Mouse (Mus musculus) intestine, embryonic 14.5 days (tissue): ENCODE measurements around the gene Slc17a2. TPM values are rescaled to one million over a fixed set of nuclear protein-coding genes. Genes with fewer than 3 reads are reported as not detected.

Experiments
- ATAC-seq: fragments of 200-750 bp; cut with Nextera tagmentation; replicated peaks from 2 replicates; pipeline ENCODE4 v1.8.0; 2017; ENCODE audit warnings: low read depth, moderate number of reproducible peaks, moderate TSS enrichment, moderate library complexity; ENCODE audit not compliant: low FRiP score, low TSS enrichment
- DNase-seq: peaks from one replicate; pipeline ENCODE4 v3.0.0-alpha.2; 2018; ENCODE audit warnings: low spot score
- H3K27ac ChIP-seq: fragments of 300-500 bp; sonication (generic); 2 replicates; pipeline ENCODE4 v1.5.1; 2014; ENCODE audit warnings: low read depth, mild to moderate bottlenecking, control low read depth
- H3K27me3 ChIP-seq: fragments of 300-500 bp; sonication (generic); replicated peaks from 2 replicates; pipeline ENCODE4 v1.6.1; 2014; ENCODE audit warnings: low read length, control low read depth; ENCODE audit not compliant: control insufficient read depth, insufficient read depth
- H3K36me3 ChIP-seq: fragments of 300-500 bp; sonication (generic); 2 replicates; pipeline ENCODE4 v1.6.1; 2014; ENCODE audit warnings: low read length, control low read depth; ENCODE audit not compliant: control insufficient read depth, insufficient read depth
- H3K4me1 ChIP-seq: fragments of 300-500 bp; sonication (generic); replicated peaks from 2 replicates; pipeline ENCODE4 v1.6.1; 2014; ENCODE audit warnings: low read length, control low read depth, mixed read lengths; ENCODE audit not compliant: control insufficient read depth, insufficient read depth
- H3K4me2 ChIP-seq: fragments of 300-500 bp; sonication (generic); 2 replicates; pipeline ENCODE4 v1.6.1; 2014; ENCODE audit warnings: low read length
- H3K4me3 ChIP-seq: fragments of 300-500 bp; sonication (generic); 2 replicates; pipeline ENCODE4 v1.5.1; 2014; ENCODE audit warnings: low read depth, low read length, control low read depth, mixed read lengths
- H3K9ac ChIP-seq: fragments of 300-500 bp; sonication (generic); 2 replicates; pipeline ENCODE4 v1.6.1; 2014; ENCODE audit warnings: mild to moderate bottlenecking, low read length
- H3K9me3 ChIP-seq: fragments of 300-500 bp; sonication (generic); 2 replicates; pipeline ENCODE4 v1.6.1; 2016; ENCODE audit warnings: low read length, control low read depth; ENCODE audit not compliant: control insufficient read depth
- WGBS: fragments of 180-500 bp; shearing (Covaris S2); extraction: QIAGEN DNeasy Blood & Tissue Kit; methylation state at CpG from one replicate; pipeline ENCODE4 v1.1.7; 2014; 5-methylcytosine and 5-hydroxymethylcytosine counted together
- polyA plus RNA-seq: library from polyadenylated mRNA; unstranded; fragments of >200 nt; fragmentation: Nextera tagmentation; extraction: Ambion mirVana; gene quantifications from 2 replicates; pipeline ENCODE4 v1.2.1, GENCODE M21; 2014

The Slc17a2 gene
- polyA plus RNA-seq, 1 experiment from 2014 or later: not detected

DNA sequence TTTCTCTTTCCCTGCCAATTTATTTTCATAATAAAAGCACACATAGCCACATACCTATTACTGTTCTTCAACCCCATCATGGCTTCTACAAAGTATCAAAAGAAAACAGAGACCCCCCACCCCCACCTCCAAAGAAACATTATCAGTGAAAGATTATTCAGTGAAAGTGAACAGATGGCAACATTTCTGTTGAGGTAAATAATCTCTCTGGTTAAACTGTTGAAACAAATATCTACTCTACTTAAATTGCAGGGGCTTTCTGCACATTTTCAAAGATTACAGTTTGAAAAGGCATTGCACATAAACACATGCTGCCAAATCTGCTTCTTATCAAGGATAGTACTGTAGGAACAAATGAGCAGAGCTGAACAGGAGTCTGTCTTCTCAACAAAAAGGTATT lies 55.0 kb downstream of the Slc17a2 start:
- no peaks in the 10 kb centered on the region for H3K4me1 ChIP-seq
- H3K27ac ChIP-seq: no peak overlapping the region
- no peak overlapping the region for H3K4me2 ChIP-seq
- H3K27me3 ChIP-seq: no peaks in the 10 kb centered on the region
- no peak overlapping the region for H3K4me3 ChIP-seq
- H3K9ac ChIP-seq: no peak overlapping the region
- no peaks in the 10 kb centered on the region for H3K9me3 ChIP-seq
- DNase-seq (no peak), ATAC-seq (no peak)
- no peaks in the 10 kb centered on the region for H3K36me3 ChIP-seq

DNA sequence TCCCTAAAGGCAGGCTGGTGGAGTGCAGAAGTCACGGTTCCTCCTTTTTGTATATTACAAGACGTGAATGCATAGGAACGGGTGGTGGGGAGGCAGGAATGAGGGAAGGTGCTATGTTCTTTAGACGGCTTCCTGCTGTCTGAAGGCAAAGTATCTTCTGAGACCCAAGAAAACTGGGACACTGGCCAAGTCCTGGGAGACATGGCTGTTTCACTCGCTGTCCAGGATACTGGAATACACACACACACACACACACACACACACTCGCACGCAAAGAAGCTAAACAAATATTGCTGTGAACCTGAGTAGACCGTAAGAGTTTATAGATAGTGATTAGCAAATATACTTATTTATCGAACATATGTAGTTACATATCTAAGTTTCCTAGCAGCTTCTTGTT lies 57.9 kb downstream of the Slc17a2 start:
- ATAC-seq (no peak), DNase-seq (no peak)
- no peak overlapping the region for H3K9ac ChIP-seq
- H3K27ac ChIP-seq: no peak overlapping the region
- no peaks in the 10 kb centered on the region for H3K4me1 ChIP-seq
- H3K36me3 ChIP-seq: no peaks in the 10 kb centered on the region
- H3K9me3 ChIP-seq: no peaks in the 10 kb centered on the region
- H3K27me3 ChIP-seq: no peaks in the 10 kb centered on the region
- 58% methylated on average over 9 of the region's 9 CpGs for WGBS
- no peak overlapping the region for H3K4me3 ChIP-seq
- H3K4me2 ChIP-seq: no peak overlapping the region

DNA sequence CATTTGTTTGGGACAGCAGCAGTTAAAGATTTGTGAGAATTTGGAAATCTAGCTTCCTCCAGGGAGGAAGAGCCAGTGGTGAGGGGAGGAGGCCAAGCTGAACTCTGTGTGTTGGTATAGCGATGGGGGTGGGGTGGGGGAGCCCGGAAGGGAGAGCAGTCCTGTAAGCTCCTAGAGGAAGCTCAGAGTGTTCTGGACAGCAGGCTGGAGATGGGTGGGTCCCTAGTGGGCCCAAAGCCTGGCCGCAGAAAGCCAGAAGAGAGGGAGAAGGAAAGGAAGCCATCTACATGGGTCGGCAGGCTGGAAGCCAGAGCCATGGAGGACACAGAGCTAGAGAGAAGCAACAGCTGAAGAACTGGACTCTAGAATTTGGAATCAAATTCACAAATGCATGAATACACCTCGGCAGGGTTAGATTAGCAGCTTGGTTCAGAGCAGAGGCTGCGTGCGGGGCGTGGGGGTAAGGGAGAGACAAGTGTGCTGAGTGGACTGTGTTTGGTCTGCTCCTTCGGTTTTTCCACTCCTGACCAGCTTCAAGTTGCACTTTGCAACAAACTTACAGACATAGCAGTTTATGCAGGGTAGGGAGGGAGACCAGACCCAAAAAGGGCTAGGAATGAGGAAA lies 59.4 kb downstream of the Slc17a2 start:
- H3K9ac ChIP-seq: no peak overlapping the region
- no peaks in the 10 kb centered on the region for H3K9me3 ChIP-seq
- H3K4me3 ChIP-seq: no peak overlapping the region
- no peak overlapping the region for H3K4me2 ChIP-seq
- no peak overlapping the region for H3K27ac ChIP-seq
- no peak for DNase-seq
- 68% methylated on average over 9 of the region's 9 CpGs for WGBS
- H3K4me1 ChIP-seq: no peaks in the 10 kb centered on the region
- no peaks in the 10 kb centered on the region for H3K27me3 ChIP-seq
- H3K36me3 ChIP-seq: no peaks in the 10 kb centered on the region
- ATAC-seq: no peak

DNA sequence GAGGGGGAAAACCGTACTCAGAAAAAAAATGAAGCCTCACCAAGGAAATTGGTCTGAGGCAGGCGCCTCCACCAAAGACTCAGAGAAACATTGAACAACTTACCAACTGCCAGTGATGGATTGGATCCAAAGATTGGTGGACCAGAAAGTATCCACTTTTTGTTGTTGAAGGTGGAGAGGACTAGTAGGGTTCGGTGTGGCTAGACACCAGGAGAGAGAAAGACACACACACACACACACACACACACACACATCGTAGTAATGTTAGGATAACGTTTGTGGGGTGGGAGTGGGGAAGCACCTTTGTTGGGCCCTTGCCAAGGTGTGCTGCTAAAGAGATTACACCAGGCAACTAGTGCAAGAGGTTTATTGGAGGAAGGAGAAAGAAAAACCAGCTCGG lies 60.2 kb downstream of the Slc17a2 start:
- Histone ChIP-seq H3K36me3 (no peaks in the 10 kb centered on the region), H3K27ac (no peak overlapping the region), H3K4me3 (no peak overlapping the region), H3K9me3 (no peaks in the 10 kb centered on the region), H3K4me1 (no peaks in the 10 kb centered on the region), H3K4me2 (no peak overlapping the region), H3K27me3 (no peaks in the 10 kb centered on the region), H3K9ac (no peak overlapping the region)
- WGBS: 77% methylated on average over 6 of the region's 6 CpGs
- DNase-seq: no peak
- ATAC-seq: no peak

DNA sequence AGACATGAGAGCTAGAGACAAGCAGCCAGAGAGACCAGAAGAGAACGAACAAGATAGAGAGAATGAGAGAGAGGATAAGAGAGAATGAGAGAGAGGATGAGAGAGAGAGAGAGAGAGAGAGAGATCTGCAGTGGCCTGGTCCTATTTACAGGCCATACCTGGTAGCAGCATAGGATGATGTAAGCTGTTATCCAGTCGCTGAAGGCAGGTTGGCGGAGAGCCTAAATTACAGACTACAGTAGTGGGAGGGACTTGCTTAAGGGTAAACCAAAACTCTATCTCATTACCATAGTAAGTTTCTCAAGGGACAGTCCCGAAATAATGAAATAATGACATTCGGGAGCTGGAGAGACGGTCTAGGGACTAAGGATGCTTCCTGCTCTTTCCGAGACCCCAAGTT lies 60.6 kb downstream of the Slc17a2 start, which contains the start of gene Slc17a1:
Slc17a1 (plus strand) TSS at position 346 of the 400 bp plus-strand sequence.
- Histone ChIP-seq H3K27me3 (no peaks in the 10 kb centered on the region), H3K9me3 (no peaks in the 10 kb centered on the region), H3K27ac (no peak within 1 kb of the TSS), H3K4me1 (no peaks in the 10 kb centered on the region), H3K9ac (no peak within 1 kb of the TSS), H3K4me2 (no peak within 1 kb of the TSS), H3K36me3 (no peaks in the 10 kb centered on the region), H3K4me3 (no peak within 1 kb of the TSS)
- WGBS: 87% methylated on average over 7 of the region's 7 CpGs
- DNase-seq: no peak
- ATAC-seq: no peak

DNA sequence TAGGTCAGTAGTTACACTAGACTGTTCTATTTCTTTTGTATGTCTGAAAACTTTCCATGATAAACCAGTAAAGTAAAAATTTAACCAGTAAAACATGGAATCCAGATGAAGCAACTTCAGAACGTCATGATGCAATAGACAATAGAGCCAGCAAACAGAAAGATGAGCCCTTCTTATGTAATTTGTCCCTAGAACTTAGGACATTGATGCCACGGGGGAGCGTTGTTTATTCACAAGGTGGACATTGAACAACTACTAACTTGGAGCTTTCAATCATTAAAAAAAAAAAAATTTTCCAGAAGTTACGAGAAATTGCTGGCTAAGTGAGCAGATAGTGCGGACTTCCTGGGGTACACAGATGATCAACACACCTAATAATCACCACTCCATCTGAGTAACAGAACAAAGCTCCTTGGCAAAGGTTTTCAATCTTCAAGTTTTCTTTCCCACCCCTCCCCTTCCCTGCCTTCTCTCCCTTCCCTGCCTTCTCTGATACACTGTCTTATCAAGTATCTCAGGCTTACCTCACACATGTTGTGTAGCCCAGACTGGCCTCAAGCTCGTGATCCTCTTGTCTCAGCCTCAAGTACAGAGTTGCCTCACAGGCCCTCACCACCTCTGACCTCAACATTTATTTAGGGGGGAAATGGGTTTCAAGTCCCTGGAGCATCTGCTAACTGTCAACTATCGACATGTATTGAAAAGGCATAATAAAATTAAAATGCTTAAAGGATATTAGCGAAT lies 62.2 kb downstream of the Slc17a2 start:
- Histone ChIP-seq H3K9ac (no peak overlapping the region), H3K9me3 (no peaks in the 10 kb centered on the region), H3K36me3 (no peaks in the 10 kb centered on the region), H3K27ac (no peak overlapping the region), H3K27me3 (no peaks in the 10 kb centered on the region), H3K4me1 (no peaks in the 10 kb centered on the region), H3K4me2 (no peak overlapping the region), H3K4me3 (no peak overlapping the region)
- ATAC-seq (no peak), DNase-seq (no peak)
- WGBS: 92% methylated on average over 8 of the region's 8 CpGs

DNA sequence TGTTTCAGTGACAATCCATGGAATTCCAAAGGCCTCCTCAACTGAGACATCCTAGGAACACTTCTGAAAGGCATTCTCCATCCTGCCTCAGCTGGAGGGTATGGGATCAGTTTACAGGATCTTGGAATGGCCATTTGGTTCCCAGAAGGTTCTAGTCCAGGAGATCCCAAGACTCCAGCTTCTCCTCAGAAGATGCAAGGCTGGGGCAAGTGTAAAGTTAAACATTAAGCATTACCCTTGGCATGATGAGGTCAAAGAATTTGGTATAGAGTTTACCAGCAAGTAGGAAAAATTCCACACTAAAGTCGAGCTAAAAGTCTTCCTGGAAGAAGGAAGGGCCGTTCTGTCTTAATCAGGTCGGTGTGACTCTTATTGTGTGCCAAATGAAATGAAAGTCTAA lies 63.2 kb downstream of the Slc17a2 start:
- no peak overlapping the region for H3K4me2 ChIP-seq
- H3K9ac ChIP-seq: no peak overlapping the region
- no peaks in the 10 kb centered on the region for H3K27me3 ChIP-seq
- no peak overlapping the region for H3K4me3 ChIP-seq
- H3K9me3 ChIP-seq: no peaks in the 10 kb centered on the region
- 83% methylated on average over 3 of the region's 3 CpGs for WGBS
- no peak for DNase-seq
- no peak for ATAC-seq
- no peaks in the 10 kb centered on the region for H3K4me1 ChIP-seq
- no peaks in the 10 kb centered on the region for H3K36me3 ChIP-seq
- H3K27ac ChIP-seq: no peak overlapping the region

DNA sequence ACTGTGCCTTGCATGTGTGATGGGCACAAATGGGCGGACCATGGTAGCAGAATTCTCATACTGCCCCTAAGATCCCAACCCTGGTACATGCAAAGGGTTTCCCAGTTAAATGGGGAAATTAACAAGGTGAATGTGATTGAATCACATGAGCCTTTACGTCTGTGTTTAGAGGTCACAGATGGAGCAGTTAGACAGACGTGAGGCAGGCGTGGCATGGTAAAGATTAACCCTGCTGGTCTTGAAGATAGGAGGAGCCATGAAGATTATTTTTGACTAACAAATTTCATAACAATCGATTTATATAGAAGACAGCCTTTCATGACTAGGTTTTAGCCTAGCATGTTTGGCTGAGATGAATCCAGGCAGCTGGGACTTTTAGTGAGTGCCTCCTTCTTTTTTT lies 66.3 kb downstream of the Slc17a2 start:
- Histone ChIP-seq H3K27me3 (no peaks in the 10 kb centered on the region), H3K9ac (no peak overlapping the region), H3K36me3 (no peaks in the 10 kb centered on the region), H3K27ac (no peak overlapping the region), H3K4me2 (no peak overlapping the region), H3K4me1 (no peaks in the 10 kb centered on the region), H3K9me3 (no peaks in the 10 kb centered on the region), H3K4me3 (no peak overlapping the region)
- ATAC-seq (no peak), DNase-seq (no peak)
- 69% methylated on average over 5 of the region's 5 CpGs for WGBS
